Mouse (Mus musculus) left cerebral cortex, adult 2 months (tissue): ENCODE measurements around the gene Egln2. TPM values are rescaled to one million over a fixed set of nuclear protein-coding genes. Genes with fewer than 3 reads are reported as not detected.

ENCODE experiments used
- DNase-seq, 2 experiments: peaks; one replicate each; pipeline ENCODE4 v3.0.0; 2021 to 2022; ENCODE audit warnings: low spot score in 2 of 2, mixed read lengths in 1 of 2; ENCODE audit errors: extremely low spot score in 1 of 2
- H3K27ac ChIP-seq: fragments of 200-600 bp; 2 replicates; pipeline ENCODE4 v1.8.1; 2022
- H3K4me3 ChIP-seq: fragments of 200-600 bp; 2 replicates; pipeline ENCODE4 v1.8.1; 2022
- CTCF ChIP-seq: fragments of 200-600 bp; IDR thresholded peaks from 2 replicates; pipeline ENCODE4 v1.8.1; 2022; ENCODE audit warnings: antibody characterized with exemption, mild to moderate bottlenecking, moderate library complexity
- intact Hi-C: fragments of 180-260 bp; cut with DNase I; formaldehyde crosslinking; loops from one replicate; pipeline ENCODE4 v1.15.1; 2025
- long read RNA-seq, 2 experiments: library from polyadenylated mRNA; stranded (forward); transcript quantifications; one replicate each; pipeline ENCODE4 v2.0.0; 2021; ENCODE audit warnings: borderline mapping rate in 2 of 2
- total RNA-seq, 2 experiments: library from RNA; stranded (reverse); gene quantifications; 2 replicates each; pipeline ENCODE4 v1.2.3; 2021

The Egln2 gene
- 100 to 1,000 TPM in 1 of 2 experiments, 10 to 100 TPM in 1; 92.8 to 109 TPM for total RNA-seq
- long read RNA-seq, experiment 1, transcript Egln2-202 (6 exons, 1,756 nt), result minor isoform, 7 of 207 reads
- long read RNA-seq, experiment 1, transcript Egln2-201 (6 exons, 2,107 nt), result major isoform, 172 of 207 reads
- long read RNA-seq, experiment 1, partial matches to known transcripts, result 10 of 207 reads
- long read RNA-seq, experiment 1, other reads (novel, unspliced or antisense), result 18 of 207 reads
- long read RNA-seq, experiment 2, transcript Egln2-201 (6 exons, 2,107 nt), result major isoform, 152 of 186 reads
- long read RNA-seq, experiment 2, partial matches to known transcripts, result 13 of 186 reads
- long read RNA-seq, experiment 2, other reads (novel, unspliced or antisense), result 18 of 186 reads

DNA sequence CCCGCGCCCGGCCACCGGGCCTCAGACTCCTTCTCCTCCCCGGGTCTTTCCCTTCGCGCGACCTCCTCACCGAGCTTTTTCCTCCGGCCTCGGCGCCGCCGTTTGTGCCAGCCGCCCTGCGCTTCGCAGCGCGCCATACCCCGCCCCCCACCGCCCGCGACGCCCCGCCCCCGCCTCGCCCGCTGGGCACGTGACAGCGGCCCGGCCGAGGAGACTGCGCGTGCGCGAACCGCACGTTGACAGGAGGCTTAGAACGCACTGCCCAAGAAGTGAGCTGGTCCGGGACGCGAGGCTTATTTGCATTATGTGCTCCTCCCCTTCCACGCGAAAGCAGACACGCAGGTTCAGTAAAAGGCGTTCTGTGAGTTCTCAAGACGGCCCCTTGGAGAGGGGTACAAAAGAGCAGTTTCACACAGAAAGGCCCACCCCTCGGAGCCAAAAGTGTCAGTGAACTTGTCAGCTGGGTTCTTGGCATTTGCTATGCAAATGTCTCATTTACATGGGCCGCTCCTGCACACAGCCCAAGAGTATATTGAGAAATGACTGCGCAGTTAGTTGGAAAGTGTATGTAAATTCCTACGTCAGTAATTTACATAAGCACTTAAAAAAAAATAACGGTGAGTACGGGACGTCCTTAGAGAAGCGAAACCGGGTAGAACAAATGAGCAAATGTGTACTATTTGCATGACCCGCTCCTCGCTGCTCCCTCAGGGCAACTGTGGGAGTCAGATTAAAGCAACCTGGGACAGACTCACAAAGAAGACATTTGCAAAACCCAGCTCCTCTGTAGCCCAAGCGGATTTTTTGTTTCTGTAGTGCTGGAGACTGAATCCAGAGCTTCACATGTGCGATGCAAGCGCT, at the start of gene Egln2:
Gene Egln2 (minus strand): TSS at position 189 of the 861 bp plus-strand sequence.
- intact Hi-C loops, result loop anchor here (1.0 to 2.0 kb wide), 3 partner anchors 11 to 62 kb away; partner anchors contain the start of genes BC024978, Itpkc and Rab4b
- peak within 1 kb of the TSS; percentile 71 for H3K4me3 ChIP-seq

DNA sequence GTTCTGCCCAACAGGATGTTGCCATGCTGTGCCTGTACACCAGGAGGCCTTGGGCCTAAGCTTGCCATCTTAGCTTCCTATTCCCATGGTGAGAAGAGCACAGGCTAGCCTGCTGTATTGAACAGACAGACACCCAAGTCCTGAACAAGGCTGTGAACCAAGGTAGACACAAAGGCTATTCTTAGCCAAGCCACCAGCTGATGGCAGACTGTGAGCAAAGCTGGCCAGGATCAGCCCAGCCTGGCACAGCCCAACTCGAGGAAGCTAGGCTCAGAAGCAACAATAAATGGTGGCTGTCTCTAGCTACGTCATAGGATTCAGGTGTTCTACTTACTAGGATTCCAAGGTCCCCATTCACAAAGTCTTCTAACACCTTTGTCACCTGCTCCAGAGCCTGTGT, 46.0 kb upstream of the Egln2 start:
- intact Hi-C loops, result no loop called here
- H3K27ac ChIP-seq, result no peak overlapping the region

More for the DNA sequence above, at the start of gene Egln2:
- DNase-seq, result peak; percentile 95 to 96
- no peak; the same call in 1 of the 2 replicates for TF ChIP-seq CTCF
- peak within 1 kb of the TSS; percentile 98 for H3K27ac ChIP-seq

GRCm38 (mm10) chr7:27203730-27204449, 37.3 kb upstream of the Egln2 start:
- no peak overlapping the region for H3K4me3 ChIP-seq
- intact Hi-C loops, result no loop called here
- TF ChIP-seq CTCF, result no peak
- H3K27ac ChIP-seq, result no peak overlapping the region
- no peak for DNase-seq

More for the DNA sequence above, 46.0 kb upstream of the Egln2 start:
- DNase-seq, result no peak
- no peak overlapping the region for H3K4me3 ChIP-seq
- no peak for TF ChIP-seq CTCF

- Histone ChIP-seq H3K27ac (no peak overlapping the region), H3K4me3 (no peak overlapping the region)
- intact Hi-C loops, result no loop called here
- DNase-seq, result no peak
- TF ChIP-seq CTCF, result no peak
Measured at GRCm38 (mm10) chr7:27198779-27199178, 32.2 kb upstream of the Egln2 start.

- Histone ChIP-seq H3K4me3 (no peak overlapping the region), H3K27ac (no peak overlapping the region)
- intact Hi-C loops, result no loop called here
- no peak for DNase-seq
- TF ChIP-seq CTCF, result no peak
Measured at GRCm38 (mm10) chr7:27198355-27198754, 31.8 kb upstream of the Egln2 start.

GRCm38 (mm10) chr7:27197634-27198033, 31.0 kb upstream of the Egln2 start:
- no peak overlapping the region for H3K27ac ChIP-seq
- H3K4me3 ChIP-seq, result no peak overlapping the region
- no peak for DNase-seq
- no peak for TF ChIP-seq CTCF
- intact Hi-C loops, result no loop called here

DNA sequence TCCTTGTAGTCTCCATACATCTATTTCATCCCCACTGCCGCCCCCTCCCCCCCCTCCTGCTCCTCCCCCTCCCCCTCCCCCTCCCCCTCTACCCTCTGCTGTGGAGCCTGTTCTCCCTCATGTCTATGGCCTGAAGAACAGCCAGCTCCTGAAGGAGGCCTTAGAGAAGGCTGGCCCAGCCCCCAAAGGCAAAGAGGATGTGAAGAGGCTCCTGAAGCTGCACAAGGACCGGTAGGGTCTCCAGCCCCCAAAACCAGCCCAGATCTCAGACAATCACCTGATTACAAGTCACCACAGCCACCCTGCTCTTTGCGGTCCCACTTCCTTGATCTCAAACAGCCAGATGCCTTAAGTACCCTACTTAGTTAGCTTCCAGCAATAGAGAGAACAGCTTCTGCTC, 30.5 kb upstream of the Egln2 start:
- no peak for TF ChIP-seq CTCF
- intact Hi-C loops, result no loop called here
- no peak for DNase-seq
- no peak overlapping the region for H3K4me3 ChIP-seq
- no peak overlapping the region for H3K27ac ChIP-seq

- H3K4me3 ChIP-seq, result peak within 1 kb of the TSS; percentile 89
- no peak for TF ChIP-seq CTCF
- H3K27ac ChIP-seq, result peak within 1 kb of the TSS; percentile 95
- intact Hi-C loops, result loop anchor here (2.0 kb wide), 3 partner anchors 15 to 31 kb away; partner anchors contain the start of genes Egln2, Gm21983 and Mia
- peak; percentile 89 to 96 for DNase-seq
Measured at GRCm38 (mm10) chr7:27195681-27196611, 29.3 kb upstream of the Egln2 start, which contains the start of the genes BC024978 and Snrpa. Gene BC024978, plus strand, starts transcription at chr7:27195781. Gene Snrpa, minus strand, starts transcription at chr7:27196271.

DNA sequence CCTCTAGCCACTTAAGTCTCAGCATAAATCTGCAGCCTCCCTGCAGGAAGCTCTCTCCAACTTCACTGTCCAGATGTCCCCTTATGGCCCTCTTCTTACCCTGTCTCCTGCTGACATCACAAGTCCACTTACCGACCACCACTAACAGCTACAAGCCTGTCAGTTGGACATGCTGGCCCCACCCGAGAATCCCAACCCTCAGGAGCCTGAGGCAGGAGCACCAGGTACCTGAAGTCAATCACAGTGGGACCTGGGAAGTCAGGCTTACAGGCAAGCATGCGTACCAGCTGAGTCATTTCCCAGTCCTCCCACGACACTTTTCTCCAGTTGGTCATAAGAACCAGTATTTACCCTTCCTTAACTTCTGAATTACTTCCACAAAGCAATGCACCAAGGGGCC, 27.1 kb upstream of the Egln2 start:
- DNase-seq, result no peak
- intact Hi-C loops, result loop anchor here (2.0 kb wide), 3 partner anchors 13 to 33 kb away; partner anchors contain the start of genes Egln2, Gm21983 and Mia
- no peak for TF ChIP-seq CTCF
- Histone ChIP-seq H3K4me3 (no peak overlapping the region), H3K27ac (no peak overlapping the region)

DNA sequence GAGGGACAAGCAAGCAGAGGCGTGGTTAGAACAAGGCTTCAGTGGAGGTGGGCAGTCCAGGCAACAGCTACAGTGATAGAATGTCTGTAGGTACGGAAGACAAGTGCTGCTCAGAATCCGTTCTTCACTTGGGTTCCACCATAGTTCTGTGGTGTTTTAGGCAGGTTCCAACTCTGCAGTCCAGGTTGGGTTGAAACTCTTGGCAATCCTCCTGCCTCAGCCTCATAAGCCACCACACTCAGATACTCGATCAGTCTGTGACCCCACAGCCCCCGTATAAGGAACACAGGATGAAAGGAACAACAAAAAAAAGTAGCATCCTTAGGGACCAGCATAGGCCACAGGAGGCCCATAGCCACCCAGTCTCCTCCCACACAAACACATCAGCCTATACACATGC, 25.8 kb upstream of the Egln2 start:
- DNase-seq, result no peak
- TF ChIP-seq CTCF, result no peak
- Histone ChIP-seq H3K27ac (no peak overlapping the region), H3K4me3 (no peak overlapping the region)
- intact Hi-C loops, result no loop called here
